Mouse (Mus musculus) embryonic fibroblast, embryonic 13.5 days (primary cell): ENCODE data around the gene Atrnl1.

Experiments
- CTCF ChIP-seq: IDR thresholded peaks from 2 replicates; pipeline ENCODE4 v1.5.1; 2011; ENCODE audit warnings: mild to moderate bottlenecking, control low read depth, low read length, moderate library complexity, borderline replicate concordance; ENCODE audit not compliant: insufficient read depth
- POLR2A ChIP-seq: IDR thresholded peaks from 2 replicates; pipeline ENCODE4 v1.6.1; 2011; ENCODE audit warnings: low read depth, mild to moderate bottlenecking, control low read depth, low read length, moderate library complexity

DNA sequence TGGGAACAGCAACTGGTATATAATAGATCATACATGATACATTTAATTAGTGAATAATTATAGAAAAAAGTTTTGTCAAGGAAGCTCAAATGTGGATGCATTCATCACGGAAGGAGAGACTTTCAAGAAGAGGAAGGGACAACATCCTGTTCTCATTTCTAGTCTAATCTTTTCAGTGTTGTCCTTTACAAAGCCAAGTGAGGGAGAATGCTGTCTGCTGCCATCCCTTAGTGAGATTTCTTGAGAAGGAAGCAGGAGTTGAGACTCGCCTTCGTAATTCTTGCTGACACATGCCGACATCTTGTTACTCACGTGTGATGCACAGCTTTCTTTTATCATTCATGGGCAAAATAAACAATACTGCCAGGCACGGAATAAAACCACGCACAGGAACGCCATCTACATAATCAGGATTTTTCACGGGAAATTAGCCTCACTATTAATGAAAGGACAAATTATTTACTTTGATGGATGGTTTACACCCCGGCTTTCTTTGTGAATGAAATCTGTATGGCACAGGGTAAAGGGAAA lies 316.2 kb downstream of the Atrnl1 start:
- TF ChIP-seq CTCF (no peak), POLR2A (no peak)
